Mouse (Mus musculus) cerebellum, adult 11 months (tissue): Measurements from ENCODE around the gene Pik3cb.

ENCODE experiments used
- DNase-seq: peaks from one replicate; pipeline ENCODE4 v3.0.0; 2022

The Pik3cb gene

DNA sequence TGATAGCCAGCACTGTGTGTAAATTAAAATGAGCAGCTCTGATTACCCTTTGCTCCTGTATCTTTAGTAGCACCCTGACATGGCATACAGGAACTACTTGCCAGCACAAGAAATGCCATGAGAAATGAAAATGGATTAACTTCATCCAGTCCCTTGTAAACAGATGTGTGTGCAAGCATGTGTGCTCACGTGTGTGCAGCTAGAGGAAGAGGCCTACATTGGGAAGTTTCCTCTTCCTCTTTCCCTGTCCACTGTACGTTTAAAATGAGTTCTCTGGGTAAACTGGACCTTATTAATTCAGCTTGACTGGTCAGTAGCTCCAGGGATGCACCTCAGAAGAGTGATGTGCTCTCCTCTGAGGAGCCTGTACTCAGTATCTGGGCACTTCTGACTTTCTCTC lies 66.0 kb downstream of the Pik3cb start:
- DNase-seq = no peak

DNA sequence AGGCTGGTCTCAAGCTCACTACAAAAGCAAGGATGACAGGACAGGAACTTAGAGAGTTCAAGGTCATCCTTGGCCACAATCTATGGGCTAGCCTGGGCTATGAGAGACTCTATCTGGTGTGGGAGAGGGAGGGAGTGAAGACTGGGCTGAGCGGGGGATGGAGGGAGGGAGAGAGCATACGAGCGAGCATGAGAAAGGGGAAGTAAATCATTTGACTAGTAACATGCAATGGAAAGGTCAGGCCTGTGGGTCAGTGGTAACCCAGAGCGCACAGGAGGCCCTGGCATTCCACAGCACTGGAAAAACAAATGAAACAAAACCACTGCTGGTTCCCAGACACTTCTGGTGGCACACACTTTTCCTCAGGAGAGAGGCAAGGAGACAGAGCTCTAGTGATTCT lies 67.9 kb downstream of the Pik3cb start:
- no peak for DNase-seq

DNA sequence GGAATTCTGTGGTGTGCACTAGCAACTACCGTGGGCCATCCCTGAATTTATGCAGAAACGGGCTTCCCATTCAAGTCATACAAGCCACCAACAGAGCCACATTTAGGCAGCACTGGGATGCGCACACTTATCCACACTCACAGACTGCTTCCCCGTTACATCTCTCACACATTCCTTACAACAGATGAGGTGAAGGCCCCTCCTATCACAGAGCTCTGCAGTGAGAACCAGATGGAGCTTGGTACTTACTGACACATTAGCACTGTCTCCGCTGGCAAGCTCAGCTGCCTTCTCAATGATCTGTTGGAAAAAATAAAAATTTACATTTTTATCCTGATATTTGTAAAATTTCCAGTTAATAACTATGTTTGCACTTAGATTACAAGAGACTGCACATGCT lies 75.1 kb downstream of the Pik3cb start:
- no peak for DNase-seq

DNA sequence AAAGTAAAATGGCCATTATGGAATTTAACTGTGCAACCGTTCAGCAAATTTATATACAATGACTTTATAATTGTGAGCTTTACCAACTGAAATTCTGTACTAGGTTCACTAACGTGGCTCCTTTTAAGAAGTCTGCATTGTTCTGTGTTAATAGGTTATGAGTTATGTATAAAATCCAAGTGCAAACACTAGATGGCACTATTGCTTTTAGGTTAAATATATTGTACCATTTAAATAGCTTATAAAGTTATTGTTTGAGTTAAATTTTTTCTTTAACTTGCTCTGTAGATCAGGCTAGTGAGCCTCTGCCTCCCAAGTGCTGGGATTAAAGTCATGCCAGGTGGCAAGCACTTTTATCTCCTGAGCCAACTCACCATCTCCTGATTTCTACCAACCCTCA lies 76.2 kb downstream of the Pik3cb start:
- no peak for DNase-seq

DNA sequence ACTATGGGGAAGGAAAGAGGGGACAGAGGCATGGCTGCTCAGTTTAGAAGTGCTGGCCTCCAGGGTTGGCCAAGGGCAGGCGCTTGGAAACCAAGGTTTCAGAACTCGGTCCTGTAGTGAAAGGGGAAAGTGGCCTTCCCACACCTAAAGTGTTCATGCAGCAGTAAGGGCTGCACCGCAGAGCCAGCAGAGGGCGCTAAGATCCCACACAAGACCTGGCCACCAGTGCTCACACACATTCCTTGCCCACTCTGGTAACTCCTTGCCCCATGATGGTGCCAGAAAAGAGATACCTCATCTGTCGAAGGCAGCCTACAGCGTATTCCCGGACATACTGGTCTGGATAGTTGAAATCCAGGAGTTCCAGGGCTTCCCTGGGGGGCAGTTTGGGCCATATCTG lies 77.9 kb downstream of the Pik3cb start:
- DNase-seq = peak; percentile 63

DNA sequence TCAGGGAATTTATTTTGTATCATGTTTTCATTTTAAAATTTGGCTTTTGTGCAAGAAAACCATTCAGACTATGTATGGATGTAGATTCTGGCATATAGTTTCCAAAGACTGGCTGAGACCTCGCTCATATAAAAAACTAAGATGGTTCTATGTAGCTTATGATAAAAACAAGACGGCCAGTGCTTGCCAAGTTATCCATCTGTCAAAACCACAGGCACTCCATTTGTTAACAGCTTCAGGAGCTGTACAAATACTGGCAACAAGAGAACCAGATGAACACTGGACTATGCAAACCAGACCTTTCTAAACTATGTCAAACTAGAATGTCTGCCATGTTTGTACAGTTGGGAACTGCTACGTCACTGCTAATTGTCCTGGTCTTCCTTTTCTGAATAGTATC lies 82.7 kb downstream of the Pik3cb start:
- peak; percentile 26 for DNase-seq

DNA sequence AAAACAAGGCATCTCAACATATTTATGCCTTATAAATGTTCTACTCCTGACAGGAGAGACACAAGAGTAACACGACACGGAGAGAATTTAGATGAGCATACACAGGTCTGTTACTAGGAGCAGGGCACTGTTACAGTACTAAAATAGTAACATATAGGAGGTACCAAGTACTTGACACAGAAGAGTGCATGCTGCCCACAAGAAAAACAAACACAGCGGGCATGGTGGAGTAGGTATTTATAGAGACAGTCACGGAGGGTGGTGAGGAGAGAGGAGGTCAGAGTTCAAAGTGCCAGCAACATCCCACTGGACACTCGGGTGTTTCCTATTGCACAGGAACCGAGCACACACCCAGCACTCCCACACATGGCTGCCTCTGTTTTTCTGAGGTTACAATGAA lies 90.7 kb downstream of the Pik3cb start:
- no peak for DNase-seq

DNA sequence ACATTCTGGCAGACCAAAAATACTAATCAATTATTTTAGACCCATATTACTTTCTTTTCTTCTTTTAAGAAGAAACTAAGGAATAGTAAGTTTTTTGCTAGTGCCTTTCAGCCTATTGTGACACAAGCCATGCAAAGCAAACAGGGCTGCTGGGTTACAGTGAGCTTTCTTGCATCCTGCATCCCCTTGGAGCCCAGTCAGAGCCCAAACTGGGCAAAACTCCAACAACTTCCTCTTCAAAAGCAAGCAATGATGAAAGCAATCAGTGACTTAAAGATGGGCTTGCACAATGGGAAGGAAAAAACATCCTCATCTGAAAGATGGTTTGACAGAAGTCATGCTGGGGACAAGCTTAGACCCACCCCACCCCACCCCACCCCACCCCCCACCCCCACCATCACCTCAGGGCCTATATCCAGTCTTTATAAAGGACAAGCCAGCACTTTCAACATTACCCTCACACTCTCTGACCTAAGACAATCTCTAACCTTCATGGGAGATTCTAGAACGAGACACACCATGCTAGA lies 91.6 kb downstream of the Pik3cb start:
- no peak for DNase-seq

DNA sequence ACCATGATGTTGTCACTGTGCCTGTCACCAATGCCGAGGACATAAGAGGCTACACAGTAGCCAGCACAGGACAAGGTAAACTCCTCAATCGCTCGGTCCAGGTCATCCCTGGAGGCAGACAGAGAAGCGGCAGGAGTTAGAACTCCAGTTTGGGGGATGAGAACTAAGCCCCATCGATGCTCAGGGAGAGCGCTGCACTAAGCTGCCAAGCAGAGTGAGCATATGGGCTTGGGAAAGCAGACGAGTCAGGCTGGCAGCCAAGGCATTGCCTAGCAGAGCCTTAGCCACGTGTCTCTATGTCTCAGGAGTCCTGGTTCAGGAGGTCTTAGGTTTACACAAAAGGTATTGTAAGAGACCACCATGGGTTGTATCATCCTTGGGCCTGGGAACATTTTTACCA lies 95.7 kb downstream of the Pik3cb start:
- peak; percentile 44 for DNase-seq

DNA sequence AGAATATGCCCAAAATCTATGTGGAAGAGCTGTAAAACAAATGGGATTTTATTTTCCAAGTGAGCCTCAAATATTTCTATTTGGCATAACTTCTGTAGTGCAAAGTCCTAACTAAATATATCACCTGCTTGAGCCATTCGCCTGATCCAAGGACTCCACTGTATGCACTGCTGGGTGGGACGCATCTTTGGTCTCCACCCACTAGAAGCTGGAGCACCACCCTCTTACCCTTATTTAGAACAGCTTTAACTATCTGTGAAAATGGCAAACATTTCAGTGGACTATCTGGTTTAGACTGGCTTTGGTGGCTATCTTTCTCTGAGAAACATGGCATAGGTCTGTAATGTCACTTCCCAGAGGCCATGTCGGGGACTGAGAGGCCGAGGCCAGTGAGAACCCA lies 97.8 kb downstream of the Pik3cb start:
- no peak for DNase-seq

DNA sequence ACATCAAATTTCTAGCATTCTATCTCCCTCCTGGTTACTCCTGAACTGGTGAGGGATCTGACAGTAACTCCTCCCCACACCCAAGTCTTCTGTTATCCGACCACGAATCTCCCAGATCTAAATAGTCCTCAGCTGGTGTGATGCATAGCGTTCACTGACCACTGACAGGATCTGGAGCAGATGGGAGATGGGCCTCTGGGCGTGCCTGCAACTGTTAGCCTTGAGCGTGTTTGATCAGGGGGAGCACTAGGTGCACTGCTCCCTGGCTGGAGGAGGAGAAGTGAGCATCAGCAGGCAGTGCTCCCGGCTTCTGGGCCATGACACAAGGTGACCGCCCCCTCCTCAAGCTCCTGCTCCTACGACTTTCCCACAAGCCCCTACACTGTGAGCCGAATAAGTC lies 98.4 kb downstream of the Pik3cb start:
- no peak for DNase-seq

DNA sequence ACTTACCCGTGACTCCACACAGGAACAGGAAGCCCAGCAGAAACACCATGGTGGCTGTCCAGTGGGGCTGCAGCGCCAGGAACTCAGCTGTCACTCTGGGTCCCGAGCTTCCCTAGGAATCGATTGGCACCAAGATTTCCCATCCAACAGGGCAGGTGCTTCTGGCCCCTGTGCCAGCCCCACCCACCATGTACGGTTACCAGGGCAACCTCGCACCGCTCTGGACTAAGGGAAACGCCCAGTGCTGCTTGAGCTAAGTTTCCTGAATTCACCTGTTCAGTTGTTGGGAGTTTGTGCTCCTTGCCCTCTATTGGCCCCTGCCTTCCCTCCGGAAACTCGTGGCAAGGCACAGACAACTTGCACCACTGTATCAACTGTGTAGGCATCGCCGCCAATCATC lies 104.8 kb downstream of the Pik3cb start, which contains the start of gene Gm1123:
TSS of gene Gm1123 (minus strand) at position 141 of the 400 bp plus-strand sequence.
- no peak for DNase-seq

DNA sequence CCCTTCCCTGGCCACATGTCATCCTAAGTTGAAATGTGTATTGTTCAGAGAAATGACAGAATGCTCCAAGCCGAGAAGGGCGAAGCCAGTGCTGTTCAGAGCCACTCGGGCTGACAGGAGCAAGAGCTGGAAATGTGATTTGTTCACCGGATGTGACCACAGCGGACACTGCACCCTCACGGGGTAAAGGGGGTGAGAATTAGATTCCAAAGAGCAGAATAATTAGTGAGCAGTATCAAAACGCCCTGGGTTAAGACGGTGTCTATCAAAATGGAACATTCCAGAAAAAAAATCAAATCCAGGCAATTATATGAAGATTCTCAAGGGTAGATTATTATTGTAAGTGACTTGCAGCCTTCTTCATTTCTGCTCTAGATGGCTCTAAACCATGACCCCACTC lies 106.3 kb downstream of the Pik3cb start:
- DNase-seq = no peak

DNA sequence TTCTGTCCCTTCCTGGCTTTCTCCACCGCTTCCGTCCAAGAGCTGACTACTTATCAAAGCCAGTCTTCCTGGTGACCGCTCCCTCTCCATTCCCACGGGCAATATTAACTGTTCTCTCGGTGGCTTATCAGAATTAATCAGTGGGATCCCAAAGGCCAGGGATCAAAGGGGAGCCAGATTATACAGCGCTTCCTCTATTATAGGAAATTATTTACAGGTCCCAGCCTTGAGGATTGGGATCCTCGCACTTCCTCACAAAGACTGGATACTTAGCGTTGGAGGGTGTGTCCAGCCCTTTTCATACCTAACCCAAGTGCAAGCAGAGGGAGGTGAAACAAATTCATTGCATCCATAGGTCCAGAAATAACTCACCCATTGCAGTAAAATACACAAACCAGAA lies 108.4 kb downstream of the Pik3cb start:
- DNase-seq = no peak

DNA sequence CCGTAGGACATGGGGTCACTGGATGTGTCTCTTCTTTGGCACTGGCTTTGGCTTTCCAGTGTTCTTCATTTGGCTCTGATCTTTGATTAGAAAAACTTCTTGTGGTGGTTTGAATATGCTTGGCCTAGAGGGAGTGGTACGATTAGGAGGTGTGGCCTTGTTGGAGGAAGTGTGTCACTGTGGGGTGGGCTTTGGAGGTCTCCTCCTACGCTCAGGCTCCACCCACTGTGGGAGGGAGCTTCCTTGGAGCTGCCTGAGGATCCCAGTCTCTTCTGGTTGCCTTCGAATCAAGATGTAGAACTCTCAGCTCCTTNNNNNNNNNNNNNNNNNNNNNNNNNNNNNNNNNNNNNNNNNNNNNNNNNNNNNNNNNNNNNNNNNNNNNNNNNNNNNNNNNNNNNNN lies 118.7 kb downstream of the Pik3cb start:
- no peak for DNase-seq

DNA sequence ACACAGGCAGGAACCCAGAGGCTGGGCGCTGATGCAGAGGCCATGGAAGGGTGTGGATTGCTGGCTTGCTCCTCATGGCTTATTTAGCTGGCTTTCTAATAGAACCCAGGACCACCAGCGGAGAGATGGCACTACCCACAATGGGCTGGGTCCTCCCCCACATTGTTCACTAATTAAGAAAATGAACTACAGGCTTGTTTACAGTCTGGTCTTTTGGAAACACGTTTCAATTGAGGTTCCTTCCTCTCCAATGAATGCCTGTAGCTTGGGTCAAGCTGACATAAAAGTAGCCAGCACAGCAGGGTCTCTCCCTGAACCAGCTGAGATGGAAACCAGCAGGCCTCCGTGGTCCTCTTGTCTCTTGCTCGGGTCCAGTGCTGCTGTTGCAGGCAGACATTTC lies 119.3 kb downstream of the Pik3cb start:
- no peak for DNase-seq

DNA sequence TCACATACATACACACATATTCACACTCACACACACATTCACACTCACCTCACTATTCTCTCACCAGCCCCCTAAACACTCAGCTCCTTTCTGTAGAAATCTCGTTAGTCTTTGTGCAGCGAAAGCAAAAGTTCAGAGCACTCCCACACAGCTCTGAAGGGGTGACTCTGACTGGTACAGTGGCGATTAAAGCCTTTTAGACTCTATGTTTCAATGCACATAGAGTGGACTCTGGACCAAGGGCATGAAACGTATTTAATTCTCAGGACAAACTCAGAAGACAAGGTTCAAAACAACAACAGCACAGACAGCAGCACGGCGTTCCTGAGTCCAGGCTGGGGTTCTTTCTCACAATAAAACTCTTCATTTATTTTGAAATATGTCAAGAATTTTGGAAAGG lies 122.7 kb downstream of the Pik3cb start:
- no peak for DNase-seq

DNA sequence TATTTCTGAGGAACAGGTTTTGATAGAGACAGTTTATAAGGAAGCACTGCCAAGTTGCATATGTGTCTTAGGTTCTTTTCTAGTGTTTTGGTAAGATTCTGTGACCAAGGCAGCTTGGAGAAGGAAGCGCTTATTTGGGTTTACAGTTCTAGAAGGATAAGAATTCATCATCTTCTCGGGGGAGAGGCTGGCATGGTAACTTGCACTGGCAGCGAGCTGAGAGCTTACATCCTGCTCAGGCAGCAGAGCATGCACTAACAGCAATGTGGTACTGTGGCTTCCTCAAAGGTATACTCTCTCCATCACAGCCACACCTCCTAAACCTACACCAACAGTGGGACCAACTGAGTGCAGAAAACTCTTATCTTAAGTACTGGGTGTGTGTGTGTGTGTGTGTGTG lies 123.7 kb downstream of the Pik3cb start:
- no peak for DNase-seq

DNA sequence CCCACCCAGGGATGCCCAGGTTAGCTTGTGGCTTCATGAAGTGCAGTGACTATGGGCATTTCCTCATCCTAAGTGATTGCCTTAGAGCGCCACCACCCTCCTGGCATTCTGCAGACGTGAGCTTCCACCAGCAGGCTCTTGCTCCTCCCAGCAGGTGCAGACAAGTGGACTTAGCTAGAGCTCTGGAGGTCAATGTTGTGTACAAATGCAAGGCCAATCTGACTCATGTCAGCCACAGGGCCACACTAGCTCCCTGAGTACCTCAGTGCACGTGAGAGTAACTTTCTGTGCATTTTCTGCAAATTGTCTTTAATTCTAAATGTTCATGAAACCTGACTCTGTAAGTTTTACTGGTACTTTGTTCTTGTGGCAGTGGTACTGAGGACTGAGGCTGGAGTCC lies 124.1 kb downstream of the Pik3cb start:
- no peak for DNase-seq

DNA sequence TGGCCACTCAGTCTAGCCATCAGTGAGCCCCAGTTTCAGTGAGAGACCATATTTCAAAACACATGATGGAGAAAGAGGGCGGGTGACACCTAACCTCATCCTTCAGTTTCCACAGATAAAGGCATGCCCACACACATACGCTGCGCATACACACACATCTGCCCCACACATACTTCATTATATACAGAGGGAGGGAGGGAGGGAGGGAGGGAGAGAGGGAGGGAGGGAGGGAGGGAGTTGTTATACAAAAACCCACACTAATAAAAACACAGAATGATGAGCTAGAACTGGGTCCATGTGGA lies 130.6 kb downstream of the Pik3cb start:
- DNase-seq = no peak

DNA sequence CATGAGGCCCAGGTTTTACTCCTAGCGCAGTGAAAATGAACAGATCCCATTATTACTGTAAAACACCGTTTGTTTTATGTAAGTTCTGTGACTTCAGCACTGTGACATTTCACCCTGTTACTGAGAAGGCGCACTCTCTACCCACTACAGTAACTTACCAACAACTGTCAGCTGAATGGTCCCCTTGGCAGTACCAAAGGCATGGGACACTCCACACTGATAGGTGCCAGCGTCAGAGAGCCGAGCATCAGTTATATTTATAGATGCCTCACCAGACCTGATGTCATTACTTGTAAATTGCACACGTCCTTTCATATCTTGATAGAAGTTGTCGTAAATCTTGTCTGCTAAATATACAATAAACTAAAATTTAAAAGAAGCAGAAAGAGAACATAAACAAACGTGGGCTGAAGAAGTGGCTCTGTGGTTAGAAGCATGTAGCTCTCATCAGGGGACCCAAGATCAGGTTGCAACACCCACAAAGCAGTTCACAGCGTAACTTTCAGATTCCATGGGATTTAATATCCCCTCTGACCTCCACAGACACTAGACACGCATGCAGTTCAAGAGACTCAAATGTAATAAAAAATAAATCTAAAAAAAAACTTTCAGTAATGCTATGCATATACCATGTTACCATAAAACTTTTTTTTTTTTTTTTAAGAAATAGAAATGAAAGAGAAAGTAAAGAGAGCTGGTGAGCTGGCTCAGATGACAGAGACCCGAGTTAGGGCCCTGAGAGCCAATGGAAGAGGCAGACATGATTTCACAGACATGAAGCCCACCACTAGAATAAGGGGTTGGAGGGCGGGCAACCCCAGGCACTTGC lies 131.1 kb downstream of the Pik3cb start:
- no peak for DNase-seq

DNA sequence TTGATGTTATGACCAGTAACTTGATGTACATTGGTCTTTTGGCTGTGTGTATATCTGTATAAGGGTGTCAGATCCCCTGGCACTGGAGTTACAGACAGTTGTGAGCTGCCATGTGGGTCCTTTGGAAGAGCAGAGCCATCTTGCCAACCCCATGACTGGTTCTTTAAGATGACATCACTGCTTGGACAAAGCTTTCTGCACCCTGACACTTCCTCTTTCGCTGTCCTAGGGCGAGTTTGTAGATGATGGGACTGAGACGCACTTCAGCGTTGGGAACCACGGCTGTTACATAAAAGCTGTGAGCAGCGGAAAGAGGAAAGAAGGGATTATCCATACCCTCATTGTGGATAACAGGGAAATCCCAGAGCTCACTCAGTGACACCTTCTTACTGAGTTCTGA lies 139.1 kb downstream of the Pik3cb start:
- no peak for DNase-seq

DNA sequence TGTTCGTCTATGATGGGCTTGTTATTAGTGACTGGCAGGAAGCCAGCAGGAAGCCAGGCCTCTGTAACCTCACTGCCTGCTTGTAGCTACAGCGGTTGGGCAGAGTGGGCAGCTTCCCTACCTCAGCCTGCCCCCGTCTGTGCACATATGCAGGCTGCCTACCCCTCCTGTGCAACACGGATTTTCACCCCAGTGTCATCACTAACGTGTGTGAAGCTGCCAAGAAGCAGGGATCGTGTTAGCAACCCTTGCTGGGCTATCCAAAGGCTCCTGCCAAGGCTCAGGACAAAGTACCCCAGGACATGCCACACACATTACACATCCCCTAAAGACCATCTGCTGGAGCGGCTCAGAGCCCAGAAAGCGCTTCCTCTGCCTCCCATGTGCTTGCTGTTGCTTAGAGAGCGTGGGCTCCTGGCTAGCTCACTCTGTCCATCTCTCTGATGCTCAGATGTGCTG lies 140.5 kb downstream of the Pik3cb start:
- DNase-seq = peak; percentile 74

DNA sequence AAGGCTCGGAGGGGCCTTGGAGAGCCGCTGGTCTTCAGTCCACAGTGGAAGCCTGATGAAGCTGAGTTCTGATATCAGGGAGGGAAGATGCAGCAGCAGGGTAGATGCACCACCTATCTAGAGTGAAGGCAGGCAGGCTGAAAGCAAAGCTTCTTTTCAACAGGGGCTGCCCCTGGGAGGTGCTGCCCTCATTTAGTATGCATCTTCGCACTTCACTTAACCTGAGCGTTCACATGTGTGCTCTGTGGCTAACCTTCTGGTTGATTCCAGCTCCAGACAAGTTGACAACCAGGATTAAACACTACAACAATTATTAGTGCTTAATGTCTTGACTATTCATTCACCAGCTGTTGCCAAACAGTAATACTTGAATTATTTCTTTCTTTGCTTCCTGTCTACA lies 146.3 kb downstream of the Pik3cb start:
- no peak for DNase-seq

DNA sequence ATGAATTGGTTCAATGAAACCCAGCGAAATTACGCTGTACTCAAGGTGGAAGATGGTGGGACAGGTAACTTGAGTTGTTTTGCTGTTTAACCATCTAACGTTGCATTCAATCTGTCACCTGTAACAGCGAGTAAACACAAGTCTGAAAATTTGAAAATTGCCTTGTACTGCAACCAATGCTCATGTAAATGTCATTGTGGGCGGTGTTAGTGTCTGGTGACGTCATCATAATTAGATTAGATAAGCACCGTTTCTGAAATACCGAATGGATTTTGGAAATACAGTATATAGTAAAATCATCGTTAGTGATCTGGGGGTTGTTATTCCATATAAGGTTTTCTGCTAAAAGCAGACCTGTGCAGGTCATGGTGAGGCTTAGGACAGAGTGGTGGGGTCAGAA lies 153.3 kb downstream of the Pik3cb start:
- DNase-seq = no peak
